Mouse (Mus musculus) testis, postnatal 14 days (tissue): ENCODE measurements around the gene Aaas.

ENCODE experiments used
- DNase-seq: peaks from one replicate; pipeline ENCODE4 v3.0.0; 2021; ENCODE audit warnings: low spot score

The Aaas gene

GRCm38 (mm10) chr15:102350138-102350941 lies at the start of gene Aaas:
Gene Aaas (minus strand): TSS chr15:102350771.
- DNase-seq = peak; percentile 95

GRCm38 (mm10) chr15:102399229-102400221 lies 49.0 kb upstream of the Aaas start:
- peak; percentile 90 for DNase-seq

GRCm38 (mm10) chr15:102398629-102399028 lies 48.1 kb upstream of the Aaas start:
- DNase-seq = no peak

GRCm38 (mm10) chr15:102395061-102395460 lies 44.5 kb upstream of the Aaas start:
- DNase-seq = no peak

GRCm38 (mm10) chr15:102393584-102394014 lies 43.0 kb upstream of the Aaas start:
- no peak for DNase-seq

GRCm38 (mm10) chr15:102392520-102392919 lies 41.9 kb upstream of the Aaas start:
- DNase-seq = no peak

GRCm38 (mm10) chr15:102388942-102389341 lies 38.4 kb upstream of the Aaas start:
- DNase-seq = no peak

- DNase-seq = peak; percentile 31
Observed at GRCm38 (mm10) chr15:102386640-102387039, 36.1 kb upstream of the Aaas start.

GRCm38 (mm10) chr15:102383671-102384070 lies 33.1 kb upstream of the Aaas start:
- no peak for DNase-seq

GRCm38 (mm10) chr15:102381575-102381974 lies 31.0 kb upstream of the Aaas start:
- peak; percentile 86 for DNase-seq

GRCm38 (mm10) chr15:102377810-102378262 lies 27.3 kb upstream of the Aaas start:
- DNase-seq = peak; percentile 40

GRCm38 (mm10) chr15:102377163-102377543 lies 26.6 kb upstream of the Aaas start:
- DNase-seq = peak; percentile 78

GRCm38 (mm10) chr15:102376453-102377162 lies 26.0 kb upstream of the Aaas start:
- DNase-seq = peak; percentile 39

GRCm38 (mm10) chr15:102370727-102371126 lies 20.2 kb upstream of the Aaas start:
- peak; percentile 22 for DNase-seq

GRCm38 (mm10) chr15:102369972-102370371 lies 19.4 kb upstream of the Aaas start:
- peak; percentile 56 for DNase-seq

GRCm38 (mm10) chr15:102366733-102367344 lies 16.3 kb upstream of the Aaas start, which contains the start of gene Sp7:
Gene Sp7 (minus strand): TSS chr15:102367182.
- no peak for DNase-seq

GRCm38 (mm10) chr15:102366238-102366637 lies 15.7 kb upstream of the Aaas start:
- DNase-seq = no peak

- DNase-seq = no peak
Observed at GRCm38 (mm10) chr15:102364678-102365077, 14.1 kb upstream of the Aaas start.

- DNase-seq = no peak
Observed at GRCm38 (mm10) chr15:102362648-102363047, 12.1 kb upstream of the Aaas start.

- DNase-seq = no peak
Observed at GRCm38 (mm10) chr15:102358834-102359233, 8.3 kb upstream of the Aaas start.

GRCm38 (mm10) chr15:102358126-102358525 lies 7.6 kb upstream of the Aaas start:
- peak; percentile 54 for DNase-seq
